Mouse (Mus musculus) hindbrain, postnatal 0 days (tissue): ENCODE results near the gene Top2a. TPM values are rescaled to one million over a fixed set of nuclear protein-coding genes. Genes with fewer than 3 reads are reported as not detected.

Experiments
- ATAC-seq: fragments of 200-750 bp; cut with Nextera tagmentation; 2 replicates; pipeline ENCODE4 v1.8.0; 2017; ENCODE audit warnings: mild to moderate bottlenecking, moderate TSS enrichment, moderate library complexity
- DNase-seq: peaks from one replicate; pipeline ENCODE4 v3.0.0-alpha.2; 2015; ENCODE audit warnings: low spot score
- H3K27ac ChIP-seq: fragments of 300-500 bp; sonication (generic); 2 replicates; pipeline ENCODE4 v1.5.1; 2014; ENCODE audit warnings: mild to moderate bottlenecking
- H3K27me3 ChIP-seq: fragments of 300-500 bp; sonication (generic); 2 replicates; pipeline ENCODE4 v1.6.1; 2014; ENCODE audit warnings: low read length, mixed read lengths; ENCODE audit not compliant: insufficient read depth
- H3K36me3 ChIP-seq: fragments of 300-500 bp; sonication (generic); 2 replicates; pipeline ENCODE4 v1.6.1; 2014; ENCODE audit warnings: low read length, mixed read lengths; ENCODE audit not compliant: insufficient read depth
- H3K4me1 ChIP-seq: fragments of 300-500 bp; sonication (generic); 2 replicates; pipeline ENCODE4 v1.6.1; 2014; ENCODE audit warnings: antibody characterized with exemption, low read length, mixed read lengths; ENCODE audit not compliant: insufficient read depth
- H3K4me2 ChIP-seq: fragments of 300-500 bp; sonication (generic); 2 replicates; pipeline ENCODE4 v1.6.1; 2014; ENCODE audit warnings: low read depth, mild to moderate bottlenecking, low read length, moderate library complexity, mixed read lengths
- H3K4me3 ChIP-seq: fragments of 300-500 bp; sonication (generic); 2 replicates; pipeline ENCODE4 v1.5.1; 2014; ENCODE audit warnings: low read length
- H3K9ac ChIP-seq: fragments of 300-500 bp; sonication (generic); replicated peaks from 2 replicates; pipeline ENCODE4 v1.6.1; 2014; ENCODE audit warnings: mild to moderate bottlenecking, low read length, moderate library complexity, mixed read lengths
- H3K9me3 ChIP-seq: fragments of 300-500 bp; sonication (generic); 2 replicates; pipeline ENCODE4 v1.6.1; 2016; ENCODE audit warnings: low read length, mixed read lengths
- CTCF ChIP-seq: IDR thresholded peaks from 2 replicates; pipeline ENCODE4 v1.5.1; 2016; ENCODE audit warnings: antibody characterized with exemption, control low read depth, low read depth
- WGBS: fragments of 180-500 bp; shearing (Covaris S2); extraction: QIAGEN DNeasy Blood & Tissue Kit; methylation state at CpG from one replicate; pipeline ENCODE4 v1.1.7; 2014; 5-methylcytosine and 5-hydroxymethylcytosine counted together
- polyA plus RNA-seq: library from polyadenylated mRNA; unstranded; fragments of >200 nt; fragmentation: Nextera tagmentation; extraction: Ambion mirVana; gene quantifications from 2 replicates; pipeline ENCODE4 v1.2.1, GENCODE M21; 2015
- total RNA-seq: library from RNA; depleted of rRNA; stranded (reverse); fragments of >200 nt; gene quantifications from 2 replicates; pipeline ENCODE4 v1.2.3, GENCODE M21; 2014

Gene Top2a
- total and polyA plus RNA-seq, 2 experiments from 2014 or later: 34.2 to 44.4 TPM

GRCm38 (mm10) chr11:99025878-99026277 lies 1.9 kb upstream of the Top2a start:
- TF ChIP-seq CTCF: no peak

DNA sequence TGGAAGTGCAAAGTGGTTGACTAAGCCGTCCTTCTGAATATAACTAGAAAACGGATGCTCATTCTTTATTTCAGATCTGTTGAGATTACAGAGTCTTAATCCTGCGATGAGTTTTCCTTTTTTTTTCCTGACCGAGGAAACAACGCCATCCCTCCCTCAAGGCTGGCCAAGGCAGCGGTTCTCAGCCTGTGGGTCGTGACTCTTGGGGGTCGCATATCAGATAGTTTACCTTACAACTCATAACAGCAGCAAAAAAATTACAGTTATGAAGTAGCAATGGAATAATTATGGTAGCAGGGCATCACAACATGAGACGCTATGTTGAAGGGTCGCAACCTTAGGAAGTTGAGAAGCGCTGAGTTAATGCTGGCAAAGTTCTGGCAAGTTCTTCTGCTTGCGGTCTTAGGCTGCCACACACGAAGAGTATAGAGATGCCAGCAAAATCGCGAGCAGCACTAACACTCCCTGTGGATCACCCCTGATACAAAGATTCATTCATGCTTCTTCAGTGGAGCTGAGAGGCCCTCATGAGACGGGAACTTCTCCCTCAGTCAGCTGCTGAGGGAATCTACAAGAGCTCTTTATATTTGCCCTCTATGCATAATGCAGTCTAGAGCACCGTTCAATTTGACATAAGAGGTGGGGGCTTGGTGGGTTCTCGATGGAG lies 612 bp upstream of the Top2a start:
- DNase-seq: no peak
- Histone ChIP-seq H3K4me2 (peak overlapping the region; percentile 81), H3K27ac (peak overlapping the region; percentile 59; the same call in 1 of the 2 replicates), H3K4me3 (peak overlapping the region; percentile 66), H3K4me1 (0 out of 2 replicates have a peak, but pooled peaks cover 5% of the 10 kb centered on the region), H3K9me3 (no peaks in the 10 kb centered on the region), H3K27me3 (no peaks in the 10 kb centered on the region), H3K36me3 (no peaks in the 10 kb centered on the region), H3K9ac (0 out of 2 replicates have a peak overlapping the region, but pooled peaks have one; percentile 24)
- no peak for TF ChIP-seq CTCF
- 40% methylated on average over 18 of the region's 18 CpGs for WGBS
- peak; percentile 57 for ATAC-seq

More at GRCm38 (mm10) chr11:99025878-99026277, 1.9 kb upstream of the Top2a start:
- no peak for ATAC-seq
- Histone ChIP-seq H3K4me2 (no peak overlapping the region), H3K9me3 (no peaks in the 10 kb centered on the region), H3K36me3 (no peaks in the 10 kb centered on the region), H3K27ac (no peak overlapping the region), H3K27me3 (no peaks in the 10 kb centered on the region), H3K4me1 (0 out of 2 replicates have a peak, but pooled peaks cover 5% of the 10 kb centered on the region), H3K4me3 (no peak overlapping the region), H3K9ac (no peak overlapping the region)
- no peak for DNase-seq
- WGBS: 74% methylated on average over 6 of the region's 6 CpGs

DNA sequence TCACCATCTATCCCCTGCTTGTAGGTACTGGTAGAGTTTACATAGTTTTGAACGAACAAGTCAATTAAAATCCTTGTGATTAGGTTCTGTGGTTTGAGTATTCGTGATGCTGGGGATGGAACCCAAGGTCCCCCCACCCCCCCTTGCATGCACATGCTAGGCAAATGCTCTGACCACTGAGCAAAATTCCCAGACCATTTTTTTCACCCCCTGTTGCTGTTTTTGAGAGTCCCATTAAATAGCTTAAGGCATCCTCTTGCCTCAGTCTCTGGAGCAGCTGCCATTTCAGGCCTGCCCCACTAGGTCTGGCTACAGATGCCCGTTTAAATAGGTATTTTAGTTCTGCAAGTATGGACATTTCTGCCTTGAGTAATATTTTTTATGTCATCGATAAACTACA lies 895 bp downstream of the Top2a start:
- Histone ChIP-seq H3K36me3 (no peaks in the 10 kb centered on the region), H3K9me3 (no peaks in the 10 kb centered on the region), H3K4me1 (0 out of 2 replicates have a peak, but pooled peaks cover 5% of the 10 kb centered on the region), H3K27ac (no peak overlapping the region), H3K4me3 (peak overlapping the region; percentile 66), H3K4me2 (peak overlapping the region; percentile 81), H3K27me3 (no peaks in the 10 kb centered on the region), H3K9ac (peak overlapping the region; percentile 49)
- WGBS: 10% methylated on average over 4 of the region's 4 CpGs
- no peak for DNase-seq
- no peak for ATAC-seq
- no peak for TF ChIP-seq CTCF

DNA sequence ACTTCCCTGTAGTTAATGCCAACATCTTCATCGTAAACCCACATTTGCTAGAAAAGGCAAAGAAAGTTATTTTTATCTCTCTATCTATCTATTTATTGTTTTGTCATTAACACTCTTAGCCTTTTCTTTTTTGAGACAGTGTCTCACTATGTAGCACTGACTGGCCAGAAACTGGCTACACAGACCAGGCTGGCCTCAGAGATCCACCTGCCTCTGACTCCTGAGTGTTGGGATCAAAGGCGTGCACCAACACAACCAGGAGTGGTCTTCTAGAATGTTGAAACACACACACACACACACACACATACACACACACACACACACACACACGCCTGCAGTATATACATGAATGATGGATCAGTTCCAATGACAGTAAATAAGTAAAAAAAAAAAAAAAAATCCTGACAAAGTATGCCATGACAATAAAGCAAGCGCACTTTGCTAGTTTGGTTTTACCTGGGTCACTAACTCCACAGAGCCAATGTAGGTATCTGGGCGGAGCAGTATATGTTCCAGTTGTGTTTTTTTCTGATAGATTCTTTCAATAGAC lies 1.5 kb downstream of the Top2a start:
- Histone ChIP-seq H3K27ac (no peak overlapping the region), H3K9me3 (no peaks in the 10 kb centered on the region), H3K4me2 (peak overlapping the region; percentile 81), H3K9ac (no peak overlapping the region), H3K4me1 (0 out of 2 replicates have a peak, but pooled peaks cover 5% of the 10 kb centered on the region), H3K36me3 (no peaks in the 10 kb centered on the region), H3K4me3 (peak overlapping the region; percentile 66), H3K27me3 (no peaks in the 10 kb centered on the region)
- DNase-seq (no peak), ATAC-seq (no peak)
- no peak for TF ChIP-seq CTCF
- 81% methylated on average over 5 of the region's 5 CpGs for WGBS

DNA sequence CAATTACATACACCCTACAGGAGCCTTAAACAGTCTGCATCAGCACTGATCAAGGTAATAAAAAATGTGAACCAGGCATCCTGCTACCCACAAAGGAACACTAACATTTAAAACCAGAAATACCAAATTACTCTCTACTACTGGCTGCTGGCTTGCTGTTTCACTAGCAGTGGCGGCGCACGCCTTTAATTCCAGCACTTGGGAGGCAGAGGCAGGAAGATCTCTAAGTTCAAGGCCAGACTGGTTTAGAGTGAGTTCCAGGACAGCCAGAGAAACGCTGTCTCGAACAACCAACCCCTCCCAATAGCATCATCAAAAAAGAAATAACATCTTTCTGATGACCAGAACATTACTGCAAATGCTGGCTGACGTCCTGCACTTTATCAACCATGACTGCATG lies 4.1 kb downstream of the Top2a start:
- Histone ChIP-seq H3K36me3 (no peaks in the 10 kb centered on the region), H3K9me3 (no peaks in the 10 kb centered on the region), H3K27me3 (no peaks in the 10 kb centered on the region), H3K4me1 (0 out of 2 replicates have a peak, but pooled peaks cover 5% of the 10 kb centered on the region), H3K27ac (no peak overlapping the region), H3K4me2 (no peak overlapping the region), H3K9ac (no peak overlapping the region), H3K4me3 (no peak overlapping the region)
- no peak for ATAC-seq
- TF ChIP-seq CTCF: no peak
- 94% methylated on average over 6 of the region's 6 CpGs for WGBS
- DNase-seq: no peak

GRCm38 (mm10) chr11:99013856-99014255 lies 10.1 kb downstream of the Top2a start:
- DNase-seq (no peak), ATAC-seq (no peak)
- H3K36me3 ChIP-seq: no peaks in the 10 kb centered on the region
- no peaks in the 10 kb centered on the region for H3K27me3 ChIP-seq
- no peak for TF ChIP-seq CTCF
- H3K4me2 ChIP-seq: no peak overlapping the region
- no peak overlapping the region for H3K9ac ChIP-seq
- H3K9me3 ChIP-seq: no peaks in the 10 kb centered on the region
- 92% methylated on average over 1 of the region's 1 CpGs for WGBS
- no peaks in the 10 kb centered on the region for H3K4me1 ChIP-seq
- no peak overlapping the region for H3K27ac ChIP-seq
- no peak overlapping the region for H3K4me3 ChIP-seq

DNA sequence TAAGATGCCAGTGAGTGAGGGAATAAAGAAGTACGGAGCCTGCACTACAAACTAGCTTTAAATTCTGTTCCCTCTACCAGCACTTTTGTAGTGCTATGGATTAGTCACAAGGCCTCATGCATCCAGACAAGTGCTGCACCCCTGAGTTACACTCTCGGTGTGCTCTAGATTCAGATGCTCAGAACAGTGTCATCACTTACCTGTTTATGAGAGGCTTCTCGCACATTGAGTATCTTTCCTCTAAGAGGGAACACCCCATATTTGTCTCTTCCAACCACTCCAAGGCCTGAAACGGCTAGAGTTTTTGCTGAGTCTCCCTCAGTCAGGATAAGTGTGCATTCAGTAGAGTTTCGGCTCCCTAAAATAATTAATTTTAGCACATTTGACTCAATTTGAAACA lies 13.3 kb downstream of the Top2a start:
- no peak overlapping the region for H3K4me3 ChIP-seq
- H3K9me3 ChIP-seq: no peaks in the 10 kb centered on the region
- no peak for DNase-seq
- H3K27me3 ChIP-seq: no peaks in the 10 kb centered on the region
- no peak for ATAC-seq
- H3K4me1 ChIP-seq: no peaks in the 10 kb centered on the region
- no peak overlapping the region for H3K9ac ChIP-seq
- TF ChIP-seq CTCF: no peak
- 96% methylated on average over 5 of the region's 5 CpGs for WGBS
- no peak overlapping the region for H3K27ac ChIP-seq
- H3K4me2 ChIP-seq: no peak overlapping the region
- no peaks in the 10 kb centered on the region for H3K36me3 ChIP-seq
